Mouse (Mus musculus): ENCODE data around the gene Tlr7. TPM values are rescaled to one million over a fixed set of nuclear protein-coding genes. Genes with fewer than 3 reads are reported as not detected.
"Not testable (repeated sequence)": the region's sequence is repeated elsewhere in the genome, so short reads cannot be mapped to it uniquely, and the experiment has no call there.

Tlr7 gene
- 2.7 and 4.3 TPM in 2 replicates for polyA plus RNA-seq (2012; rRNA removed)

- no peak for DNase-seq (ENCODE audit: low spot score)
These were observed at the start of gene Tlr7 for GRCm38 (mm10) chrX:167330399-167330798. TSS of gene Tlr7 (minus strand) at chrX:167330558.

GRCm38 (mm10) chrX:167380073-167380472, 49.7 kb upstream of the Tlr7 start:
- DNase-seq (ENCODE audit: low spot score): no peak

- DNase-seq (ENCODE audit: low spot score): not testable (repeated sequence)
These were observed 30.9 kb upstream of the Tlr7 start for GRCm38 (mm10) chrX:167361231-167361630.

- DNase-seq (ENCODE audit: low spot score): no peak
These were observed 29.3 kb upstream of the Tlr7 start for GRCm38 (mm10) chrX:167359704-167360103.

- no peak for DNase-seq (ENCODE audit: low spot score)
These were observed 27.1 kb upstream of the Tlr7 start for GRCm38 (mm10) chrX:167357415-167357814.

- no peak for DNase-seq (ENCODE audit: low spot score)
These were observed 25.6 kb upstream of the Tlr7 start for GRCm38 (mm10) chrX:167355965-167356364.

- DNase-seq (ENCODE audit: low spot score): no peak
These were observed 23.3 kb upstream of the Tlr7 start for GRCm38 (mm10) chrX:167353617-167354016.

- no peak for DNase-seq (ENCODE audit: low spot score)
These were observed 16.1 kb upstream of the Tlr7 start for GRCm38 (mm10) chrX:167346440-167346839.

- no peak for DNase-seq (ENCODE audit: low spot score)
These were observed 14.0 kb upstream of the Tlr7 start for GRCm38 (mm10) chrX:167344356-167344755.

GRCm38 (mm10) chrX:167341811-167342210, 11.5 kb upstream of the Tlr7 start:
- DNase-seq (ENCODE audit: low spot score): no peak

GRCm38 (mm10) chrX:167340190-167340589, 9.8 kb upstream of the Tlr7 start:
- no peak for DNase-seq (ENCODE audit: low spot score)

GRCm38 (mm10) chrX:167337990-167338389, 7.6 kb upstream of the Tlr7 start:
- DNase-seq (ENCODE audit: low spot score): no peak

GRCm38 (mm10) chrX:167334571-167334970, 4.2 kb upstream of the Tlr7 start:
- no peak for DNase-seq (ENCODE audit: low spot score)

GRCm38 (mm10) chrX:167332607-167333006, 2.2 kb upstream of the Tlr7 start:
- DNase-seq (ENCODE audit: low spot score): no peak

GRCm38 (mm10) chrX:167330993-167331392, 635 bp upstream of the Tlr7 start:
- DNase-seq (ENCODE audit: low spot score): no peak

- DNase-seq (ENCODE audit: low spot score): no peak
These were observed 738 bp downstream of the Tlr7 start for GRCm38 (mm10) chrX:167329620-167330019.

GRCm38 (mm10) chrX:167329098-167329497, 1.3 kb downstream of the Tlr7 start:
- DNase-seq (ENCODE audit: low spot score): no peak

GRCm38 (mm10) chrX:167328519-167328918, 1.8 kb downstream of the Tlr7 start:
- no peak for DNase-seq (ENCODE audit: low spot score)

GRCm38 (mm10) chrX:167323742-167324141, 6.6 kb downstream of the Tlr7 start:
- no peak for DNase-seq (ENCODE audit: low spot score)

- DNase-seq (ENCODE audit: low spot score): no peak
These were observed 9.0 kb downstream of the Tlr7 start for GRCm38 (mm10) chrX:167321233-167321806.

- DNase-seq (ENCODE audit: low spot score): no peak
These were observed 11.4 kb downstream of the Tlr7 start for GRCm38 (mm10) chrX:167318819-167319396.

GRCm38 (mm10) chrX:167315766-167316165, 14.6 kb downstream of the Tlr7 start:
- DNase-seq (ENCODE audit: low spot score): no peak

- no peak for DNase-seq (ENCODE audit: low spot score)
These were observed 15.1 kb downstream of the Tlr7 start for GRCm38 (mm10) chrX:167315093-167315726.
